Mouse (Mus musculus): ENCODE data around the gene Pla2g3. TPM values are rescaled to one million over a fixed set of nuclear protein-coding genes. Genes with fewer than 3 reads are reported as not detected.

The Pla2g3 gene
- total and polyA plus RNA-seq, 3 experiments, result not detected

DNA sequence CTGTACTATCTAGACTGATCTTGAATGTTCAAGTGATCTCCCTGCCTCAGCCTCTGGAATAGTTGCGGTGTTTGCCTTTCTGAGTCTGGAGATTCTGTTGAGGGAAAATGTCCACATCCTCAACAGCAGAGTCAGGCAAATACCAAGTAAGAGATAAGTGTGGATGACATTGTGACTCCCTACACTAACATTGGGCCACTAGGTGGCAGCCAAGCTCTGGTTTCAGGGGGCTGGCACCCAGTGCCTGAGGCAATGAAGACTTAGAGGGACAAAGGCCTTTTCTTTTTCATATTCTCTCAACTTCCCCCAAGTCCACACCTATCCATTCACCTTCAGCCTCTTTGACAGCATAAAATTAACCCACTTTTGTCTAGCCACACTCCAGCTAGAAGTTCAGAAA lies 15.6 kb upstream of the Pla2g3 start:
- no peak for TF ChIP-seq BHLHE40 (IDR thresholded peaks at IDR 0.05; ENCODE audit: low read depth, low read length)
- peak; percentile 85 for TF ChIP-seq RAD21 (IDR thresholded peaks at IDR 0.05; ENCODE audit: low read depth, low read length)
- no peak for TF ChIP-seq CHD2 (IDR thresholded peaks at IDR 0.05; ENCODE audit: low read length)
- TF ChIP-seq ZMIZ1 (IDR thresholded peaks at IDR 0.05; ENCODE audit: low read depth, low read length), result no peak
- TF ChIP-seq NELFE (IDR thresholded peaks at IDR 0.05; ENCODE audit: low read depth, low read length), result peak; percentile 42; the same call in 1 of the 2 replicates
- TF ChIP-seq GABPA (IDR thresholded peaks at IDR 0.05; ENCODE audit: insufficient replicate concordance, low read depth, low read length), result no peak
- TF ChIP-seq USF1 (IDR thresholded peaks at IDR 0.05; ENCODE audit: low read depth, low read length), result no peak
- peak; percentile 16; the same call in 1 of the 2 replicates for TF ChIP-seq ZC3H11A (IDR thresholded peaks at IDR 0.05; ENCODE audit: low read depth, low read length)
- no peak for TF ChIP-seq JUND (conservative IDR thresholded peaks at IDR 0.05; ENCODE audit: low read depth, low read length)
- peak; percentile 86 for TF ChIP-seq SMC3 (IDR thresholded peaks at IDR 0.05; ENCODE audit: low read depth, low read length)
- no peak for TF ChIP-seq MAFK (IDR thresholded peaks at IDR 0.05; ENCODE audit: insufficient replicate concordance, low read length)
- TF ChIP-seq IRF4 (IDR thresholded peaks at IDR 0.05; ENCODE audit: low read depth, low read length), result 0 out of 2 replicates have a peak, but pooled peaks have one; percentile 30
- no peak for TF ChIP-seq POLR2AphosphoS2 (IDR thresholded peaks at IDR 0.05; ENCODE audit: low read depth, low read length)
- no peak for TF ChIP-seq EP300 (IDR thresholded peaks at IDR 0.05; ENCODE audit: low read length)
- no peak for TF ChIP-seq MAX (IDR thresholded peaks at IDR 0.05; ENCODE audit: low read length)
- TF ChIP-seq CTCF (conservative IDR thresholded peaks at IDR 0.05 in 1 of 2, IDR thresholded peaks at IDR 0.05 in 1 of 2; ENCODE audit: low read depth in 2 of 2, low read length in 2 of 2), result peak; percentile 82 to 95
- TF ChIP-seq JUN (IDR thresholded peaks at IDR 0.05; ENCODE audit: insufficient read depth, low read depth, low read length), result no peak
- peaks cover 5% of the 10 kb centered on the region for H3K27me3 ChIP-seq (replicated peaks)
- dilution Hi-C loops (cut with MboI; ENCODE audit: extremely low pct_ligation_motif_present, extremely low pct_unique_long_range_greater_than_20kb, low sequenced_read_pairs), result no loop called here

DNA sequence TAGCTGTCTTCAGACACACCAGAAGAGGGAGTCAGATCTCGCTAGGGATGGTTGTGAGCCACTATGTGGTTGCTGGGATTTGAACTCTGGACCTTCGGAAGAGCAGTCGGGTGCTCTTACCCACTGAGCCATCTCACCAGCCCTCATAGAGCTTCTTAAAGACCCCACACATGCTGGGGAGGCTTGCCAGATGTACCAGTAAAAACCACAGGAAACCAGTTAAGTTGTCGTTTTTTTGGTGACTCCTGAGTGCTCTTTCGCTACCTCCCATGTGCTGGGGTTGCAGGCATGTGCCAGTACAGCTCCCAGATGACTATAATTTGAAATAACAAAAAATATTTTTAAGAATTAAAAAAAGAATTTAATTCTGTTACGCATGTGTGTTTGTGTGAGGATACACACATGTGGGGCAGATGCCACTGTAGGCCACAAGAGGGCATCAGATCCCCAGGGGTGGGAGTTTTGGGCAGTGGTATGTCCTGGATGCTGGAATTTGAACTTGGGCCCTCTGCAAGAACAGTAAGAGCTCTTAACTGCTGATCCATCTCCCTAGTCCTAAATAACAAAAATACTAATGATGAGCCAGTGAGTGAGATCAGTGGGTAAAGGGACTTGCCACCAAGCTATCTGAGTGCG lies 13.5 kb upstream of the Pla2g3 start:
- Histone ChIP-seq H3K9me3 (replicated peaks; ENCODE audit: low read length) (no peaks in the 10 kb centered on the region), H3K27me3 (replicated peaks) (peaks cover 7% of the 10 kb centered on the region), H3K9ac (ENCODE audit: insufficient read depth, low read depth) (no peak overlapping the region), H3K27ac (ENCODE audit: insufficient read depth, low read depth) (no peak overlapping the region), H3K79me2 (replicated peaks; ENCODE audit: control insufficient read depth, extremely low read depth, insufficient read depth, poor library complexity, severe bottlenecking) (no peaks in the 10 kb centered on the region), H3K36me3 (replicated peaks in 1 of 2; ENCODE audit: control insufficient read depth in 1 of 2, insufficient read depth in 1 of 2, low read length in 1 of 2) (no peaks in the 10 kb centered on the region), H3K4me2 (ENCODE audit: insufficient read depth, low read depth, poor library complexity, severe bottlenecking) (no peak overlapping the region), H3K4me3 (replicated peaks in 1 of 3; ENCODE audit: low read depth in 2 of 3, low read length in 2 of 3, poor library complexity in 1 of 3) (no peak overlapping the region), H3K4me1 (ENCODE audit: control insufficient read depth in 1 of 2, insufficient read depth in 2 of 2) (no peaks in the 10 kb centered on the region)
- dilution Hi-C loops (cut with MboI; ENCODE audit: extremely low pct_ligation_motif_present, extremely low pct_unique_long_range_greater_than_20kb, low sequenced_read_pairs), result no loop called here
- no peak for TF ChIP-seq ETS1 (conservative IDR thresholded peaks at IDR 0.05; ENCODE audit: low read depth, low read length)
- TF ChIP-seq CTCF (conservative IDR thresholded peaks at IDR 0.05 in 1 of 2, IDR thresholded peaks at IDR 0.05 in 1 of 2; ENCODE audit: low read depth in 2 of 2, low read length in 2 of 2), result peak; percentile 71 to 84
- peak; percentile 80 for TF ChIP-seq SMC3 (IDR thresholded peaks at IDR 0.05; ENCODE audit: low read depth, low read length)
- TF ChIP-seq RAD21 (IDR thresholded peaks at IDR 0.05; ENCODE audit: low read depth, low read length), result peak; percentile 79
- no peak for TF ChIP-seq KAT2A (IDR thresholded peaks at IDR 0.05; ENCODE audit: insufficient replicate concordance, low read length)
- TF ChIP-seq USF2 (conservative IDR thresholded peaks at IDR 0.05; ENCODE audit: low read depth, low read length), result no peak
- no peak for TF ChIP-seq CHD1 (IDR thresholded peaks at IDR 0.05; ENCODE audit: low read depth, low read length)
- no peak for TF ChIP-seq MXI1 (IDR thresholded peaks at IDR 0.05; ENCODE audit: low read depth, low read length)
- no peak for TF ChIP-seq SIN3A (IDR thresholded peaks at IDR 0.05; ENCODE audit: low read length)
- no peak for TF ChIP-seq MEF2A (IDR thresholded peaks at IDR 0.05; ENCODE audit: borderline replicate concordance, low read depth, low read length)
- in situ Hi-C loops (cut with MboI; ENCODE audit: low pct_ligation_motif_present, low pct_unique_long_range_greater_than_20kb, low sequenced_read_pairs), result loop anchor here (5.0 to 10.0 kb wide), 2 partner anchors 53 to 320 kb away; no protein-coding TSS in a partner anchor
- DNase-seq (ENCODE audit: extremely low read depth), result peak; percentile 26

More for the DNA sequence above, 15.6 kb upstream of the Pla2g3 start:
- in situ Hi-C loops (cut with MboI; ENCODE audit: low pct_ligation_motif_present, low pct_unique_long_range_greater_than_20kb, low sequenced_read_pairs), result loop anchor here (10.0 kb wide), 1 partner anchor 322 kb away; no protein-coding TSS in a partner anchor
- Histone ChIP-seq H3K4me1 (ENCODE audit: control insufficient read depth in 1 of 2, insufficient read depth in 2 of 2) (no peaks in the 10 kb centered on the region), H3K9ac (ENCODE audit: insufficient read depth, low read depth) (no peak overlapping the region), H3K4me3 (replicated peaks in 1 of 3; ENCODE audit: low read depth in 2 of 3, low read length in 2 of 3, poor library complexity in 1 of 3) (no peak overlapping the region), H3K36me3 (replicated peaks in 1 of 2; ENCODE audit: control insufficient read depth in 1 of 2, insufficient read depth in 1 of 2, low read length in 1 of 2) (no peaks in the 10 kb centered on the region), H3K27ac (ENCODE audit: insufficient read depth, low read depth) (no peak overlapping the region), H3K79me2 (replicated peaks; ENCODE audit: control insufficient read depth, extremely low read depth, insufficient read depth, poor library complexity, severe bottlenecking) (no peaks in the 10 kb centered on the region), H3K9me3 (replicated peaks; ENCODE audit: low read length) (no peaks in the 10 kb centered on the region), H3K4me2 (ENCODE audit: insufficient read depth, low read depth, poor library complexity, severe bottlenecking) (no peak overlapping the region)
- peak; percentile 88 for DNase-seq (ENCODE audit: extremely low read depth)
